Mouse (Mus musculus): ENCODE data around the gene Copz2.

Gene Copz2

DNA sequence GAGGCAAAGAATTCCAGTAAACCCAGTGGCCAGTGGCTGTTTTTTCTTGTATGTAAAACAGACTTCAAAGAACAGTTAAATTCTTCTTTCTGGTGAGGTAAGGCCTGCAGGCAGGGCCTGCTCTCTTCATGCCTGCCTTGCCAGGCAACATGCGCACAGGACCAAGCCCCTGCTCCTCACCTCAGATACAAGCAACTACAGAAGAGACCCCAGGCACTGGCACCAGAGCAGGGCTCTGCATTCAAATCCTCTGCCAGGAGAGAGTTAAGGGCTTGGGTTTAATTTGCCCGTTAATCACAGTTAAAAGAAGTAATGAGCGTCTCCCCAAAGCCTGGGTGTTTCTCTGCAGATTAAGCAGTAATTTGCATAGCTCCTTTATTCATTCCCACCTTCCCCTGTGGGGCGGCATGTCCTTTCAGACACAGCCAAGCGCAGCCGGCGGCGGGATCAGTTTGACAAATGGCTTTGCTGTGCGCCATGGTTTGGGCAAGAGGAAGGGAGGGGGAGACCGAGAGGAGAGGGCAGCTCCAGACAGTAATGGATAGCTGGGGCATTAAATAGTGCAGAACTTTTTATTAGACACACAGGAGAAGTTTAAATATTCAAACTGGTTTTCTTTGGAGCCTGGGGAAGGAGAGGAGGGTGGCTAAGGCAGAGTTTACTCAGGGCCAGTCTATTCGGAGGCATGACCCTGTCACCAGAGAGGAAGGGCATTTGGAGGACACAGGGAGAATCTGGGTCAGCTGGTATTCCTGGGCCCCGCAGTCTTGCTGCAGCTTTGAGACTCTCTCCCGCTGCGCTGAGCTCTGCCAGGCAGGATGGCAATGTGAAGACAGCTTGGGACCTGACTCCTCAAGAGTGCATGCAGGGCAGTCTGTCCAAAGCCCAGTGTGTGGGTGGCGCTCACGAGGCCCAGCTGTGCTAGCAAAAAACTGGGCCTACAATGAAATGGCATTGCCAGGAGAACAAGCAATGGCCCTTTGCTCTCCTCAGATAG lies 53.3 kb downstream of the Copz2 start:
- DNase-seq (ENCODE audit: low spot score in 2 of 2), result no peak

DNA sequence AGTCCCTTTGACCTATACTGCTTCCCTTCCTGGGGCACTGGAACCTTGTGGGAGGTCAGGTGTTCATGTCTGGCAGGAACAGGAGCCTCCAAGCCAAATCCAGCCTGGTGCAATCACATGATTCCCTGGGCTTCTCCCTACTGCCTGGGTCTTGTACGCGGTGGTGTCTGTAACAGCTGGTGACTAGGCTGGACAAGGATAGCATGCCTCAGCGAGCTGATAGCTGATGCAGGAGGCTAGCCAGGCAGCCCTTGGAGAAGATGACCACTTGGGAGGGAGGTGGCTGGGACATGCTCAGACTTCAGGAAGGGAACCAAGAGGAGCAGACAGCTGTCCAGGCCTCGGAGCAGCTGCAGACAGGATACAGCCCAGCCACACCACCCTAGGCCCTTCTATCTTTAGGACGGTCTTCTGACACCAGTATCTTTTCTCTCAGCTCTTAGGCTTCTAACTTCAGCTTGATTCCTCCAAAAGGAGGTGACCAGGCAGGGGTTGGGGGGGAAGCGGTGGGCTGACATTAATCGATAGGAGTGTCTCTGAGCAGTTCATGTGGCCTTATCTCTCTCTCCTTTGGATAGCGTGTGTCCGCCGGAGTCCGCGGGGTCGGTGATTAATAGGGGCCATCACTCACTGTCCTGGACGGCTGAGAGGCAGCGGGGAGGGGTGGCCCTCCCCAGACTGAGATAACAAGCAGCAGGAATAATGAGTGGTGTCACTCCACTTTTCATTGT lies 56.9 kb downstream of the Copz2 start:
- no peak for DNase-seq (ENCODE audit: low spot score in 2 of 2)

DNA sequence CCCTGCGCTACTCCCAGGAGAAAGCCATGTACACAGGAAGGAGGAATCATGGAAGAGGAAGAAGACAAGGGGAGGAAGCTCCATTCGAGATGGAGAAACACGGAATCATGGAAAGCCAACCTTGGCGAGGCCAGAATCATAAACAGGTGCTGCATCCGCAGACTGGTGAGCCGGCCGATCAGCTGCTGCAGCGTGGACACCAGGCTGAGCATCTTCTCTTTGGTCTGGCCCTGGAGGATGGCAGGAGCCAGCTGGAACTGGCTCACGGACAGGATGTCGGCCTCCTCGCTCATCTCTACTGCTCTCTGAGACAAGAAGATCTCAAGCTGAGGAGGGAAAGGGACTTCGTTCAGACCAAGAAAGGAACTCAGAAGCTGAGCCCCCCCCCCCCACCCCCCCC lies 58.9 kb downstream of the Copz2 start:
- no peak for DNase-seq (ENCODE audit: low spot score in 2 of 2)

DNA sequence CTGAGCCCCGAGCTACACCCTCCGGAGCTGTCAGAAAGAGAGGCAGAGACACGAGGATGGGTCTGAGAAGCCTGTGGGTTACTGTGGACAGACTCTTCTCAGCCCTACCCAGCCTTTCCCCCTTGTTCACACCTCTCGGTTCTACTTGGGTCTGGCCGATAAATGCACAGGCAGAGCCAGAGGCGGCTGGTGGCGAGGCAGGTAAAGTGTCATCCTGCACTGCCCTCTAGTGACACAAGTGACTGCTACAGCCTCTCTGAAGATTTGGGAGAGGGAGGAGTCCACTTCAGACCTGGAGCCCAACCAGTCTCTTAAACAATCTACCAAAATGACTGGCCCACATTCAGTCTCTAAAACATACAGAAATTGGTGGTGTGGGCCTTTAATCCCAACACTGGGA lies 60.3 kb downstream of the Copz2 start:
- peak; percentile 63 to 79 for DNase-seq (ENCODE audit: low spot score in 2 of 2)
